Mouse (Mus musculus) CH12.LX (cell line): ENCODE results near the gene Serpina3k. TPM values are rescaled to one million over a fixed set of nuclear protein-coding genes. Genes with fewer than 3 reads are reported as not detected.
"Not testable (repeated sequence)": the region's sequence is repeated elsewhere in the genome, so short reads cannot be mapped to it uniquely, and the experiment has no call there.

Experiments
- DNase-seq: peaks from one replicate; pipeline ENCODE4 v3.0.0-alpha.2; 2013; ENCODE audit errors: extremely low read depth
- H3K27ac ChIP-seq: 2 replicates; pipeline ENCODE4 v1.5.1; 2012; ENCODE audit warnings: low read depth, mild to moderate bottlenecking, control low read depth, moderate library complexity; ENCODE audit not compliant: insufficient read depth
- H3K27me3 ChIP-seq: replicated peaks from 2 replicates; pipeline ENCODE3; 2012; ENCODE audit warnings: inconsistent platforms
- H3K36me3 ChIP-seq, 2 experiments: replicated peaks in 1 of 2; 2 replicates each; pipeline versions ENCODE3 to v1.6.1; 2012; ENCODE audit warnings: inconsistent platforms in 1 of 2, low read length in 1 of 2, mild to moderate bottlenecking in 1 of 2, mixed read lengths in 1 of 2, moderate library complexity in 1 of 2; ENCODE audit not compliant: control insufficient read depth in 1 of 2, insufficient read depth in 1 of 2
- H3K4me1 ChIP-seq, 2 experiments: 2 replicates each; pipeline ENCODE4 v1.6.1; 2012; ENCODE audit warnings: inconsistent platforms in 1 of 2, moderate library complexity in 1 of 2; ENCODE audit not compliant: insufficient read depth in 2 of 2, control insufficient read depth in 1 of 2
- H3K4me2 ChIP-seq: 2 replicates; pipeline ENCODE4 v1.6.1; 2012; ENCODE audit warnings: low read depth, mild to moderate bottlenecking, control low read depth; ENCODE audit not compliant: poor library complexity, insufficient read depth, severe bottlenecking
- H3K4me3 ChIP-seq, 3 experiments: fragments of 150-350 bp in 1 of 3; sonication (generic) in 1 of 3; replicated peaks in 1 of 3; 2 replicates each; pipeline versions ENCODE3 to v1.5.1; 2011 to 2012; ENCODE audit warnings: low read depth in 2 of 3, low read length in 2 of 3, mild to moderate bottlenecking in 2 of 3, moderate library complexity in 2 of 3, control low read depth in 1 of 3, improper control_type of control experiment in 1 of 3, inconsistent platforms in 1 of 3, mixed read lengths in 1 of 3; ENCODE audit not compliant: poor library complexity in 1 of 3
- H3K79me2 ChIP-seq: replicated peaks from 2 replicates; pipeline ENCODE4 v1.6.1; 2012; ENCODE audit warnings: mild to moderate bottlenecking, moderate library complexity; ENCODE audit not compliant: control insufficient read depth, poor library complexity, insufficient read depth, severe bottlenecking; ENCODE audit errors: extremely low read depth
- H3K9ac ChIP-seq: 2 replicates; pipeline ENCODE4 v1.6.1; 2012; ENCODE audit warnings: low read depth, mild to moderate bottlenecking, control low read depth, moderate library complexity; ENCODE audit not compliant: insufficient read depth
- H3K9me3 ChIP-seq: replicated peaks from 2 replicates; pipeline ENCODE3; 2012; ENCODE audit warnings: low read length, inconsistent platforms, mixed read lengths
- NRF1 ChIP-seq: IDR thresholded peaks from 2 replicates; pipeline ENCODE4 v1.6.1; 2014; ENCODE audit warnings: low read depth, mild to moderate bottlenecking, inconsistent platforms, low read length, improper control_type of control experiment, moderate library complexity
- dilution Hi-C: fragments of 300-500 bp; cut with MboI; formaldehyde crosslinking; loops from 2 replicates; pipeline ENCODE4 v1.14.3; 2020; ENCODE audit warnings: low sequenced_read_pairs; ENCODE audit not compliant: extremely low pct_unique_long_range_greater_than_20kb, extremely low pct_ligation_motif_present
- in situ Hi-C: fragments of 300-500 bp; cut with MboI; formaldehyde crosslinking; loops from 3 replicates; pipeline ENCODE4 v1.14.3; 2019; ENCODE audit warnings: low sequenced_read_pairs, low pct_ligation_motif_present, low pct_unique_long_range_greater_than_20kb, mixed read lengths
- polyA plus RNA-seq: library from polyadenylated mRNA; unstranded; fragments of >175 nt; gene quantifications from 2 replicates; pipeline ENCODE4 v1.2.1, GENCODE M21; 2012; ENCODE audit warnings: low read depth; ENCODE audit not compliant: insufficient read length
- total RNA-seq, 2 experiments: library from RNA; depleted of rRNA; stranded (reverse); fragments of 300-350 nt in 1 of 2; fragments of >200 nt in 1 of 2; gene quantifications; 2 replicates each; pipeline ENCODE4 v1.2.3; 2012 to 2014

Gene Serpina3k
- total and polyA plus RNA-seq, 3 experiments = not detected

GRCm38 (mm10) chr12:104378815-104379214 is 40.5 kb downstream of the Serpina3k start:
- H3K4me3 ChIP-seq, dilution Hi-C loops, H3K27ac ChIP-seq, H3K27me3 ChIP-seq, H3K4me2 ChIP-seq, H3K36me3 ChIP-seq, H3K9ac ChIP-seq, H3K9me3 ChIP-seq, DNase-seq, H3K79me2 ChIP-seq, in situ Hi-C loops, H3K4me1 ChIP-seq: not testable (repeated sequence)

DNA sequence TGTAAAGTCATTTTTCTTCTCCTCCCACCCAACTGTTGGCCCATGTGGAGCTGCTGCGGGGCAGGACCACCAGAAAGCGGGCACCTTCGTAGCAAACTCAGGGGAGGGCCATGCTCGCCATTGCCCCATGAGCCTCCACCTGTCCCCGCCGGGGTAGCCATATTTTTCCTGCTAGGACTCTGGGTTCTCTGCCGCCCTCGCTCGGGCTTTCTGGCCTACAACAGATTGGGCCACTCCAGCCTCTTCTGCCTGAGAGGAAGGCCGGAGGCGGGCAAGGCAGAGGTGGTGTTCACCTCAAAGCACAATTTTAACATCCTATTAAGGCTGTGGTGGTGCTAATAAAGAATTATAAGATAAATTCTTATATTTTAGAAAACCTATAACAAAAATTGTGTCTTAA is 41.6 kb downstream of the Serpina3k start:
- Histone ChIP-seq H3K9me3 (no peaks in the 10 kb centered on the region), H3K4me2 (no peak overlapping the region), H3K4me3 (no peak overlapping the region), H3K36me3 (no peaks in the 10 kb centered on the region), H3K79me2 (no peaks in the 10 kb centered on the region), H3K27me3 (peaks cover 4% of the 10 kb centered on the region), H3K27ac (no peak overlapping the region), H3K4me1 (no peaks in the 10 kb centered on the region), H3K9ac (no peak overlapping the region)
- in situ Hi-C loops = no loop called here
- dilution Hi-C loops = no loop called here
- DNase-seq = no peak
- no peak for TF ChIP-seq NRF1

- in situ Hi-C loops = not testable (repeated sequence)
Measured at GRCm38 (mm10) chr12:104381071-104381604, 42.9 kb downstream of the Serpina3k start.

DNA sequence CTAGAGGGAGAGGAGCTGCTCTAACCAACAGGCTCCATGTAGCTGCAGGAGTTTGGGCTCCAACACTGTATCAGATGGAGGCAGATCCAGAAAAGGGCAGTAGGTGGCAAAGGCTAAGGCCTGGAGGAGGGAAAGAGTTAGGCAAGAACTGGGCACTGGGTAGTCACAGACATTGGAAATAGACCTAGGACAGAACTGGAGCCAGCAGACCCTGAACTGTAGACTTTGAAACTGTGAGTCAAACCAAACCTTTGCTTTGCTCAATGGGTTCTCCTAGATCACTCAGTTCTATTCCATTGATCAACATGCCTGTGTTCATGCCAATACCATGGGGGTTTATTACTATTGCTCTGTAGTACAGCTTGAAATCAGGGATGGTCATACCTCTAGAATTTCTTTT is 47.7 kb downstream of the Serpina3k start:
- H3K4me1 ChIP-seq, dilution Hi-C loops, H3K4me2 ChIP-seq, in situ Hi-C loops, H3K27ac ChIP-seq, H3K9me3 ChIP-seq, H3K4me3 ChIP-seq, H3K79me2 ChIP-seq, H3K9ac ChIP-seq, DNase-seq, H3K36me3 ChIP-seq: not testable (repeated sequence)
- H3K27me3 ChIP-seq = peaks cover 35% of the 10 kb centered on the region

More at GRCm38 (mm10) chr12:104381071-104381604, 42.9 kb downstream of the Serpina3k start:
- dilution Hi-C loops, H3K36me3 ChIP-seq, H3K4me1 ChIP-seq, H3K4me3 ChIP-seq, H3K79me2 ChIP-seq, H3K27me3 ChIP-seq, H3K27ac ChIP-seq, H3K9me3 ChIP-seq, DNase-seq, H3K4me2 ChIP-seq, H3K9ac ChIP-seq: not testable (repeated sequence)

- in situ Hi-C loops, H3K4me3 ChIP-seq, dilution Hi-C loops, H3K9me3 ChIP-seq, DNase-seq, H3K4me1 ChIP-seq, H3K9ac ChIP-seq, H3K4me2 ChIP-seq, H3K27ac ChIP-seq, H3K79me2 ChIP-seq, H3K36me3 ChIP-seq: not testable (repeated sequence)
- peaks cover 37% of the 10 kb centered on the region for H3K27me3 ChIP-seq
Measured at GRCm38 (mm10) chr12:104386878-104387277, 48.6 kb downstream of the Serpina3k start.
